Mouse (Mus musculus): Measurements from ENCODE around the gene Asic4.

GRCm38 (mm10) chr1:75455433-75455832, 5.2 kb downstream of the Asic4 start:
- TF ChIP-seq CTCF (conservative IDR thresholded peaks at IDR 0.05; ENCODE audit: insufficient read depth, insufficient read length, low read depth, low read length) (no peak), POLR2A (IDR thresholded peaks at IDR 0.05; ENCODE audit: low read depth, low read length) (no peak)

Measured in kidney, adult 2 months (tissue).